Mouse (Mus musculus): ENCODE data around the gene Ces4a. TPM values are rescaled to one million over a fixed set of nuclear protein-coding genes. Genes with fewer than 3 reads are reported as not detected.
"Not testable (repeated sequence)": the region's sequence is repeated elsewhere in the genome, so short reads cannot be mapped to it uniquely, and the experiment has no call there.

The Ces4a gene
- total RNA-seq, 2 experiments from 2014 or later, result not detected

DNA sequence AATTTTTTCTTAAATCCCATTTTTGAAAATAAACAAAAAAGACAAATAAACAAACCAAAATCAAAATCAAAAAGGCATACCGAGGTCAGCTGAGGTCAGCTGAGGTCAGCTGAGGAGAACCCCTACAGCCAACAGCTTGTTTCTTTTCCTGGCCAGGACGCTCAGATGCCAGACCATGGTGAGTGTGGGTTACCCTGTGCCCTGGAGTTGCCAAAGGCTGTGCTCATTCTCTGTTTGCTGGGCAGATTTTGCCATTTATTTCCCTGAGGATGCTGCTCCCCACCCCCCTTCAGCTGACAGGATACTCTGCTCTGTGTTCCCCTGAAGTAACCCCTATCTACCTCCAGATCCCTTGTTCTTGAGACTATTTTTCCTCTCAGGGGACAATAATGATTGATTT, 35.5 kb downstream of the Ces4a start:
- DNase-seq, result no peak
- intact Hi-C loops (cut with DNase I), result no loop called here

DNA sequence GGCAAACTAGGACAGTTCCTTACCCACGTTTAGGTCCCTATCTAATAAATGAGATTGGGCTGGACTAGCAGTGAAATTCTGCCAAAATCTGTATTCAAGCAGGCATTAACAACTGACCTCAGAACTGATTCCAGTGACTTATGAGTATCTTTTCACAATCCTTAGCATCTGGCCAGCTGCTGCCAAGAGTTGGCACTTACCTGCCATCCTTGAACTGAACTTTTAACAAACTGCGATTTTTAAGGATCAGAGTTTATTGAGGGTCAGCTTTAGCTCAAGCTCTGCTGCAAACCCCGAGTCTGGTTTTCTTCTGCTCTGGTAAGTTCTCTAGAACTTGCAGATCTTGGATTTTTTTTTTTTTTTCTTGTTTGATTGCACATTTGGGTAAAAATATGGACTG, 38.0 kb downstream of the Ces4a start:
- intact Hi-C loops (cut with DNase I), result no loop called here

DNA sequence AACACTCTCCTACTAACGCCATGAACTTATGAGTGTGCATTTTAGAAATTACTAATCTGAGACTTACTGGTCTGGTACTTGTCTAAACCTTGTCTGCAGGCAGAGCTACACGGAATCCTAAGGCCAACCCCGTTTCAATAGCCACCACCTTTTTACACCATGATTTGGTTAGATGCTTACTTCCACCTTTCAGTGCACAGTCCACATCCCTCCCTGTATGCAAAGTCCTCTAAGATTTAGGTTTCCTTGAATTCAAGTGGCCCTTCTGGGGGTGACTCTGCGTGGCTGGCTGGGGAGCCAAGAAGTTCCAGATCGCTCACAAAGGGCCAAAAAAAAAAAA, 38.4 kb downstream of the Ces4a start:
- intact Hi-C loops (cut with DNase I), result no loop called here
- no peak for DNase-seq

More for the DNA sequence above, 38.0 kb downstream of the Ces4a start:
- no peak for DNase-seq

DNA sequence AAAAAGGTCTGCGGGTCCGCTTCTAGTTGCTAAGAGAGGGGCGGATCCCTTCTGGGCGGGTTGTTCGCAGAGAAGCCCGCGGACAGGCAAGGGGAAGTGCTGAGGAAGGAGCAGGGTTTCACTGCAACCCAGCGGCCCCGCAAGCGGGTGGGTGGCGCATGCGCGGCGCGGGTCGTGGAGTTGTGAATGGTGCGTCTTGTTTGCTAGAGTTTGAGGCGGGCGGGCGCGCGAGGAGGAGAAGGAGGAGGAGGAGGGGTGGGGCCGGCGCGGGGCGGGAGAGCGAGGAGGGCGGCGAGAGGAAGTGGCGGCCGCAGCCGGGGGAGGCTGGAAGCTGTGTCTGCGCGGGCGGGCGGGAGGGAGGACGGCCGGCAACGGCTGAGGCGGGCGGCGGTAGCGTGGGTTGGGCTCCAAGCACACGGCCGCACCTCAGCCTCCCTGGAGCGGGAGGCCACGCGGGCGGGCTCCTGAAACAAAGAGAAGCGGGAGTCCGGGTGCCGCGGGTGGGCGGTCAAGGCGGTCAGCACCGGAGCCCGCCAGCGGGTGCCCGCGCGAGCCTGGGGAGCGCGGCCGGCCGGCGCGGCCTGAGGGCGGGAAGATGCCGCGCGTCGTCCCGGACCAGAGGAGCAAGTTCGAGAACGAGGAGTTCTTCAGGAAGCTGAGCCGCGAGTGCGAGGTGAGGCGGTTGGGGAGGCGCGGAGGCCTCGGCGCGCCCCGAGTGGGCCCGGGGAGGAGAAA, 38.9 kb downstream of the Ces4a start, which contains the start of gene Cbfb:
Gene Cbfb (plus strand): TSS at position 294 of the 735 bp plus-strand sequence.
- intact Hi-C loops (cut with DNase I), result no loop called here
- peak; percentile 98 for DNase-seq

DNA sequence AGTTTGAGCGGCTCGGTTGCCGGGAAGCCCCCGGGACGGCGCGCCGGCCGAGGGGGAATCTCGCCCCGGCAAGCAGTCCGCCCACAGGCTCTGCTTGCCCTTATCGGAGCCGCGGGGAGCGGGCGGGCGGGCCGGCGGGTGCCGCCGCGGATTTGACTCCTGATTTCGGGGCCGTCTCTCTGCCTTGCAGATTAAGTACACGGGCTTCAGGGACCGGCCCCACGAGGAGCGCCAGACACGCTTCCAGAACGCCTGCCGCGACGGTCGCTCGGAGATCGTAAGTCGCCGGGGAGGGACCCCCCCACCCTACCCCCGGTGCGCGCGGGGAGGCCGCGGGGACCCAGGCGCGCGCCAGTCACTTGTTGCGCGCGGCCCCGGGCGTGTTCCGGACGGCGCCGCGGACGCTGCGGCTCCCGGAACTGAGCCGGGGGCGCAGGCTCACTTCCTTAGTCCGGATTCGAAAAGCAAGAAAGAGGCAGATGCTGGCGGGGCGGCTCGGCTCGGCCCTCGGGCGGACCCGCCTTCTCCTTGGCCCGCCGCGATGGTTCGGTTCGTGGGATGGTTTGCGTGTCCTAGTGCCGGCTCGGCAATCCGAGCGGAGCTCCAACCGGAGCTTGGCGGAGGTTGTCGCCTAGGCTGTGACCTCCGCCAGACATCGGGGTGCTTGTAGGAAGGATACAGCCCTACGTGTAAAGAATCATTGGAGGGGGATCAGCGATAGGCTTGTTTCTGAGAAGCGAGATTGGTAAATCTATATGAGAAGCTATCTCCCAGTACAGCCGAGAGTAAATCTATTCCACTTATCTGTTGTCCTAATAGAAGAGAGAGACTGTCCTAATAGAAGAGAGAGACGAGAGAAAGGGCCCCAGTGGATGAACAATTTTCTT, 39.8 kb downstream of the Ces4a start:
- peak; percentile 45 for DNase-seq
- intact Hi-C loops (cut with DNase I), result no loop called here

DNA sequence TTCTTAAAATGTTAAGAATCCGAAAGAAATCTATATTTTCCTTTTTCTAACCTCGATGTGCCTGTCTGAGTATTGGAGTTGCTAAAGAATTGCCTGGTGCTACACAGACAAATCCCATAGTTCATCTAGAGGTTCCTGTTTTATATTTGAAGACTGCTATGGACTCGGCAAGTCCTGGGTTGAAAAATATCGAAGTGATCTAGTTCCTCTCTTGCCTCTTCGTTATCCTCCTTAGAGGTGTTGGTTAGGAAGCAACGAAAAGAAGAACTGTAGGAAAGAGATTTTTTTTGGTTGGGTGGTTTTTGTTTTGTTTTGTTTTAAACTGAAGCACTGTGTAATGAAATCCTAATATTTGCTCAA, 40.4 kb downstream of the Ces4a start:
- intact Hi-C loops (cut with DNase I), result no loop called here

DNA sequence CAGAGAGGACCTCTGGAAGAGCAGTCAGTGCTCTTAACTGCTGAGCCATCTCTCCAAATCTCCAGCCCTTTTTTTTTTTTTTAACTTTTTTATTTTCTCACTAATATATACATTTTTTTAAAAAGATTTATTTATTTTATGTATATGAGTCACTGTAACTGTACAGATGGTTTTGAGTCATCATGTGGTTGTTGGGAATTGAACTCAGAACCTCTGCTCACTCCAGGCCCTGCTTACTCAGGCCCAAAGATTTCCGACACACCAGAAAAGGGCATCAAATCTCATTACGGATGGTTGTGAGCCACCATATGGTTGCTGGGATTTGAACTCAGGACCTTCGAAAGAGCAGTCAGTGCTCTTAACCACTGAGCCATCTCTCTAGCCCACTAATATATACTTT, 43.7 kb downstream of the Ces4a start:
- DNase-seq; intact Hi-C loops (cut with DNase I): not testable (repeated sequence)

More for the DNA sequence above, 40.4 kb downstream of the Ces4a start:
- DNase-seq, result no peak

DNA sequence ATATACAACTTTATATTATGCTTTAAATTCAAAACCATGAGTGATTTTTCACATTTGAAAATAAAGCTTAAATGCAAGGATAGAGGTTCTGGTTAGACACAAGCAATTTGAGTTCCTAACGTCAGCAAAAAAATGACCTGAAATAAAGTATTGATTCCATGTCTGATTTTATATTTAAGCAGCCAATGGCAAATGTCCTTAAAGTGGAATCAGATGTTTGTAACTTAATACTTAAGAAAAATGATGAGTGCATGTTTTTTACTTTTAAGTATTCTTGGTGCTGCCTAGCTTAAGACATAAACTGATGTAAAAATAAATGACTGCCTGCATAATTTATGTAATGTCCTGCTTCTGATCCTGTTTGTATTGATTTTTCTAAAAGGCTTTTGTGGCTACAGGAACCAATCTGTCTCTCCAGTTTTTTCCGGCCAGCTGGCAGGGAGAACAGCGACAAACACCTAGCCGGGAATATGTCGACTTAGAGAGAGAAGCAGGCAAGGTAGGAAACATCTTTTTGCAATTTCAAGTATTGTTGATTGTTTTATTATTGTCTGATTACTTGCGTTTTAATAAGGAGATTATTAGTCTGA, 46.7 kb downstream of the Ces4a start:
- DNase-seq, result no peak
- intact Hi-C loops (cut with DNase I), result no loop called here

DNA sequence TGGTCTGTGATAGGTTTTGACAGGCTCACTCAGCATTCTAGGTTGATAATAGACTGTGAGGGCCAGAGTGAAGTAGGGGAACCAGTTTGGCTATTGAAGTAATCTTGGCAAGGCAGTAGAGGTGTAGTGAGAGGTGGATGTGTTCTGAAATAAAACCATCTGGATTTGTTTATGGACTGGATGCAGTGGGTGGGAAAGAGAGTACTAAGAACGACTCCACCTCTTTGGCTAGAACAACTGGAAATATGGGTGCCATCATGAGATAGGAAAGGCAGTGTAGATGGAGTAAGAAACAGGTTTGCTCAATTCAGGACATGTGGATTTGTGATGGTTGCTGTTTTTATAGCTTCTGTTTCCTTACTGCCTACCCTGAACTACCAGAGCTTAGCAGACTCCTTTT, 50.6 kb downstream of the Ces4a start:
- DNase-seq, result no peak
- intact Hi-C loops (cut with DNase I), result no loop called here

DNA sequence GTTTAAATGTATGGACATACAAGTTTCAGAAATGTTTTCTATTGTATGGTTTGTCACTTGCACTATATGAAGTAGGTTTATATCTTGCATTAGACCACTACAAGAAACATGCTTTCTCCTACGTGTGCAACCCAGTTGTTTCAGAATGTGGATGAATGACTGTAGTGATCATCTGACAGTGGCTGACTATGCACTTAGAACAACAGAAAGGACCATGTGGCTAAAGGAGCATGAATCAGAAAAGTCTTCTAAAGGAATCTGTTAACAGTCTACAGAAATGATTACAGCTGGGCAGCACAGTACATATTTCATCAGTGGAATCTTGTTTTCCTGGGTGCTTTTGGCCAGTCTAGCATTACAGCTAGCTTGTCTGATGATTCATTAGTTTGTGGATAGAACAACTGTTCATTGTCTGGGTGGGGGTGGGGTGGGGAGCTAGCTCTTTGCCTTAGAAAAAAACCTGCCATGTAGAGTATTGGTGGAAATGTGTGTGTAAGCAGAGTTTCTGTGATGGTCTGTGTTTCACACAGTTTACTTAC, 54.9 kb downstream of the Ces4a start:
- DNase-seq, result no peak
- intact Hi-C loops (cut with DNase I), result no loop called here

DNA sequence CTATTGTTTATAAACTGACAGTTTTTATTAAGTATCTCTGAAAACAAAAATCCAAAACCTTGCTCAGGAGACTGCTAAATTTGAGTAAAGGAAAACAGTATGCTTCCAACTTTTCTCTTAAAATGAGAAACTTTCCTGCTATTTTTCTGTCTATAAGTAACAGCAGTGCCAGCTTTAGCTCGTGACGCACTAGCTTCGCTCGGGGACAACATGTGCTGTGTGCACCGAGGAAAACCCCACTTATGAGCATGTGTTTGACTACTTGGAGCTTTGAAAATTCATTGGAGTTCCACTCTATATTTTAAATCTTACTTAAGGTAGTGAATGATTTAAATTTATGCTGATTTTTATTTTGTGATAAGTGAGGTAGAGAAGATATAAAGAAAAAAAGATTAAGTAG, 60.6 kb downstream of the Ces4a start:
- DNase-seq, result no peak
- intact Hi-C loops (cut with DNase I), result no loop called here

Other genes with a start within 250 kb of the Ces4a start
- not detected for gene Ces2e, start 205.5 kb upstream of the Ces4a start, total RNA-seq (2021)
- gene Ces2f, start 184.4 kb upstream of the Ces4a start, total RNA-seq (2021), result not detected
- under 1 TPM; 0.22 to 0.40 TPM for gene Ces2g, start 170.1 kb upstream of the Ces4a start, total RNA-seq (2021)
- not detected for gene Ces2h, start 130.9 kb upstream of the Ces4a start, total RNA-seq (2021)
- not detected for gene Ces3a, start 83.2 kb upstream of the Ces4a start, total RNA-seq (2021)
- gene Ces3b, start 48.0 kb upstream of the Ces4a start, total RNA-seq (2021), result not detected
- gene Cbfb, start 38.9 kb downstream of the Ces4a start, total RNA-seq (2021), result 10 to 100 TPM; 39.0 to 47.0 TPM
- gene D230025D16Rik, start 93.3 kb downstream of the Ces4a start, total RNA-seq (2021), result 10 to 100 TPM; 30.9 to 33.0 TPM
- gene B3gnt9, start 123.4 kb downstream of the Ces4a start, total RNA-seq (2021), result 1 to 10 TPM; 4.2 to 4.7 TPM
- gene Tradd, start 132.8 kb downstream of the Ces4a start, total RNA-seq (2021), result 10 to 100 TPM in 1 of 2 experiments, 1 to 10 TPM in 1; 9.2 to 11.1 TPM
- under 1 TPM; 0.60 to 0.84 TPM for gene Fbxl8, start 132.8 kb downstream of the Ces4a start, total RNA-seq (2021)
- gene Hsf4, start 138.0 kb downstream of the Ces4a start, total RNA-seq (2021), result under 1 TPM; 0.28 to 0.50 TPM
- 1 to 10 TPM; 1.1 to 1.5 TPM for gene Nol3, start 144.3 kb downstream of the Ces4a start, total RNA-seq (2021)
- gene 4931428F04Rik, start 158.1 kb downstream of the Ces4a start, total RNA-seq (2021), result 100 to 1,000 TPM; 183 TPM
- 1 to 10 TPM; 6.0 to 7.2 TPM for gene Exoc3l, start 164.3 kb downstream of the Ces4a start, total RNA-seq (2021)
- 10 to 100 TPM; 33.7 to 33.8 TPM for gene E2f4, start 165.9 kb downstream of the Ces4a start, total RNA-seq (2021)
- gene Elmo3, start 173.8 kb downstream of the Ces4a start, total RNA-seq (2021), result 1 to 10 TPM in 1 of 2 experiments, under 1 TPM in 1; 0.85 to 1.1 TPM
- gene Lrrc29, start 194.5 kb downstream of the Ces4a start, total RNA-seq (2021), result 1 to 10 TPM; 4.0 to 5.0 TPM
- gene Tmem208, start 194.6 kb downstream of the Ces4a start, total RNA-seq (2021), result 10 to 100 TPM; 53.7 to 58.3 TPM
- 1 to 10 TPM; 2.8 to 3.6 TPM for gene Fhod1, start 216.2 kb downstream of the Ces4a start, total RNA-seq (2021)
- gene Slc9a5, start 217.0 kb downstream of the Ces4a start, total RNA-seq (2021), result 10 to 100 TPM; 32.6 to 37.0 TPM
- gene Plekhg4, start 241.5 kb downstream of the Ces4a start, total RNA-seq (2021), result 1 to 10 TPM; 5.4 to 8.3 TPM